Mouse (Mus musculus) midbrain, embryonic 16.5 days (tissue): ENCODE data around the gene Olfr735. TPM values are rescaled to one million over a fixed set of nuclear protein-coding genes. Genes with fewer than 3 reads are reported as not detected.

Experiments used
- ATAC-seq: fragments of 200-750 bp; cut with Nextera tagmentation; 2 replicates; pipeline ENCODE4 v1.8.0; 2017; ENCODE audit warnings: moderate TSS enrichment
- H3K27ac ChIP-seq: fragments of 300-500 bp; sonication (generic); 2 replicates; pipeline ENCODE4 v1.5.1; 2014; ENCODE audit warnings: mild to moderate bottlenecking, low read length, mixed read lengths
- H3K27me3 ChIP-seq: fragments of 300-500 bp; sonication (generic); 2 replicates; pipeline ENCODE4 v1.6.1; 2014; ENCODE audit warnings: low read depth, low read length, mixed read lengths; ENCODE audit not compliant: control insufficient read depth, insufficient read depth
- H3K36me3 ChIP-seq: fragments of 300-500 bp; sonication (generic); 2 replicates; pipeline ENCODE4 v1.6.1; 2014; ENCODE audit warnings: mild to moderate bottlenecking, low read length, moderate library complexity, mixed read lengths; ENCODE audit not compliant: control insufficient read depth, insufficient read depth
- H3K4me1 ChIP-seq: fragments of 300-500 bp; sonication (generic); 2 replicates; pipeline ENCODE4 v1.6.1; 2014; ENCODE audit warnings: mild to moderate bottlenecking, low read length, mixed read lengths; ENCODE audit not compliant: control insufficient read depth, insufficient read depth
- H3K4me2 ChIP-seq: fragments of 300-500 bp; sonication (generic); 2 replicates; pipeline ENCODE4 v1.6.1; 2014; ENCODE audit warnings: mild to moderate bottlenecking, low read length, mixed read lengths
- H3K4me3 ChIP-seq: fragments of 300-500 bp; sonication (generic); 2 replicates; pipeline ENCODE4 v1.5.1; 2014; ENCODE audit warnings: low read depth, mild to moderate bottlenecking, low read length, moderate library complexity, mixed read lengths
- H3K9ac ChIP-seq: fragments of 300-500 bp; sonication (generic); 2 replicates; pipeline ENCODE4 v1.6.1; 2014; ENCODE audit warnings: low read depth, low read length, mixed read lengths
- H3K9me3 ChIP-seq: fragments of 300-500 bp; sonication (generic); replicated peaks from 2 replicates; pipeline ENCODE4 v1.6.1; 2014; ENCODE audit warnings: mild to moderate bottlenecking, low read length, mixed read lengths; ENCODE audit not compliant: control insufficient read depth, poor library complexity, severe bottlenecking
- WGBS: fragments of 180-500 bp; shearing (Covaris S2); extraction: QIAGEN DNeasy Blood & Tissue Kit; methylation state at CpG from one replicate; pipeline ENCODE4 v1.1.7; 2014; 5-methylcytosine and 5-hydroxymethylcytosine counted together
- polyA plus RNA-seq: library from polyadenylated mRNA; unstranded; fragments of >200 nt; fragmentation: Nextera tagmentation; extraction: Ambion mirVana; gene quantifications from 2 replicates; pipeline ENCODE4 v1.2.1, GENCODE M21; 2015

Gene Olfr735
- not detected in 2 replicates for polyA plus RNA-seq

DNA sequence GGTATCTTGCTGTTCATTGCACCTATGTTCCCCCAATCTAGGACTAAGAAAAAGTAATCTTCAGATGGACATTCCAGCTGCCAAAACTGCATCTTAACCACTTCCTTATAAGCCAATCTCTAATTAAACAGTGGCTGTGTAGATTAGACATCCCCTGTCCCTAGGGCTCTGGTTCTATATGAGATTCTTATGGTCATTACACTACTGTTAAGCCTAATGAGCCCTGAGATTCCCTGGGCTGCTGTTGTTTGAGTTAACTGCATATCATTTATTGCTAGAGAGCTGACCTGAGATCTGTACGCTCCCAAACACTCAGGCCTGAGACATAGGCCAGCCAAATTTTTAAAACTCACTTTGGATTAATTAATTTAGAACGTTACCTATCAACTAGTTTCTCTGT, at the start of gene Olfr735:
Gene Olfr735 (minus strand): TSS at position 77 of the 400 bp plus-strand sequence.
- Histone ChIP-seq H3K9me3 (no peaks in the 10 kb centered on the region), H3K4me2 (no peak within 1 kb of the TSS), H3K36me3 (no peaks in the 10 kb centered on the region), H3K27me3 (no peaks in the 10 kb centered on the region), H3K4me3 (no peak within 1 kb of the TSS), H3K4me1 (no peaks in the 10 kb centered on the region), H3K27ac (no peak within 1 kb of the TSS), H3K9ac (no peak within 1 kb of the TSS)
- 86% methylated on average over 2 of the region's 2 CpGs for WGBS
- ATAC-seq, result no peak

DNA sequence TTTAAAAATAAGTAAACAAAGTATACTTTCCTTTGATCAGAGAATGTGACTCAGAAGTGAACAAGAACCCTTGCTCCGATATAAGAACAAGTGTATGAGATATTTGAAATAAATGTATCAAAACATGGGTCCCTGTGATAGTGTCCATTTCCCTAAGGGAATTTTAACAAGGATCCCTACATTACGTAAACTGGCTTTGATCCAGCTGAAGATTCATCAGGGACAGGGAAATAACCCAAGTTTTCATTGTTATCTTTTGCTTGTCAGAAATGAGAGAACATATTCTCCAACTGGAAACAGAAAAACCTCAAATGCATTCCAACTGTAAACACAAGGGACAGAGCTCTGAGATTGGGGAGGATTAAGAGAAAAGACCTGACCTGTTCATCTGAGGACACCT, 32.2 kb upstream of the Olfr735 start, which contains the start of gene Olfr736:
Gene Olfr736 (plus strand): TSS at position 301 of the 400 bp plus-strand sequence.
- no peak for ATAC-seq
- Histone ChIP-seq H3K9me3 (no peaks in the 10 kb centered on the region), H3K4me2 (no peak within 1 kb of the TSS), H3K27me3 (no peaks in the 10 kb centered on the region), H3K27ac (no peak within 1 kb of the TSS), H3K9ac (no peak within 1 kb of the TSS), H3K4me3 (no peak within 1 kb of the TSS), H3K36me3 (no peaks in the 10 kb centered on the region), H3K4me1 (0 out of 2 replicates have a peak, but pooled peaks cover 2% of the 10 kb centered on the region)
- 91% methylated on average over 2 of the region's 2 CpGs for WGBS

- H3K4me1 ChIP-seq, result no peaks in the 10 kb centered on the region
- no peak overlapping the region for H3K4me2 ChIP-seq
- H3K9ac ChIP-seq, result no peak overlapping the region
- no peak for ATAC-seq
- no peaks in the 10 kb centered on the region for H3K36me3 ChIP-seq
- 86% methylated on average over 2 of the region's 2 CpGs for WGBS
- H3K9me3 ChIP-seq, result no peaks in the 10 kb centered on the region
- no peak overlapping the region for H3K4me3 ChIP-seq
- H3K27me3 ChIP-seq, result no peaks in the 10 kb centered on the region
- no peak overlapping the region for H3K27ac ChIP-seq
Measured at GRCm38 (mm10) chr14:50363561-50363960, 14.9 kb upstream of the Olfr735 start.

DNA sequence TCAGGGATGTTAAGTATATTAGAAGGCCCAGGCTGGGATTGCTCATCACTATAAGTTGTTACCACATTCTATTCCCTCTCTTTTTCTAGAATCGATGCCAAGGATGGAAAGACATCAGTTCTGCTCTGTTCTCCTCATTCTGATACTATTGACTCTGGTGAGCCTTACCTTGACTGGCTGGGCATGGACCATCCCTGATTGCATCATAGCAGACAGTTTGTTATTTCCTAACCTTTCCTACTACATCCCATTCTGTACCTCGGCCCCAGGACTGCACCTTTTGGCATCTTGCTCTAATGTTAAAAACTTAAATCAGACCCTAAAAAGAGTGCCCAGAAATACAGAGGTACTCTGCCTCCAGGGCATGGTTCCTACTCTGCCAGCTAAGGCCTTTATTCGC, 11.8 kb upstream of the Olfr735 start:
- no peaks in the 10 kb centered on the region for H3K27me3 ChIP-seq
- no peak overlapping the region for H3K27ac ChIP-seq
- H3K4me1 ChIP-seq, result no peaks in the 10 kb centered on the region
- no peak overlapping the region for H3K9ac ChIP-seq
- no peaks in the 10 kb centered on the region for H3K9me3 ChIP-seq
- no peak overlapping the region for H3K4me3 ChIP-seq
- 91% methylated on average over 3 of the region's 3 CpGs for WGBS
- H3K4me2 ChIP-seq, result no peak overlapping the region
- H3K36me3 ChIP-seq, result no peaks in the 10 kb centered on the region
- no peak for ATAC-seq

DNA sequence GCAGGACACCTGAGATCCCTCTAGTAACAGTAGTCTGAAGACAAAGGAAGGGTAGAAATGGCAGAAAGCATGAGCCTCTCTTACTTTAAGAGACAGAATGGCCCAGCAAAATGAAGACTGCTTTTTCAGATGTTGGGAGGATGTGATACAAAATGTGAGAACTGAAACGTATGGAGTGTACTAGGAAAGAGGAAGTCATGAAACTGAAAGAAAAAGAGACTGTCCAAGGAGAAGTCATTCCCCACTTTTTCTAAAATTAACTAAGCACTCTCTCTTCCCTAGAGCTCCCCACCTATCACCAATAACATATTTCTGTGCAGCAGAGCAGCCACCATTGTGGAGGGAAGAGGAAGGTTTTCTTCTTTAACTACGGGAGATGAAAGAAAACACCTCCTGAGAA, 8.9 kb upstream of the Olfr735 start, which contains the start of gene Tlr11:
Gene Tlr11 (plus strand): TSS at position 322 of the 400 bp plus-strand sequence.
- Histone ChIP-seq H3K4me1 (no peaks in the 10 kb centered on the region), H3K4me2 (no peak within 1 kb of the TSS), H3K9ac (no peak within 1 kb of the TSS), H3K27ac (no peak within 1 kb of the TSS), H3K4me3 (no peak within 1 kb of the TSS), H3K36me3 (no peaks in the 10 kb centered on the region), H3K27me3 (no peaks in the 10 kb centered on the region), H3K9me3 (no peaks in the 10 kb centered on the region)
- no peak for ATAC-seq
- 86% methylated on average over 2 of the region's 2 CpGs for WGBS

GRCm38 (mm10) chr14:50356725-50357124, 8.1 kb upstream of the Olfr735 start:
- 87% methylated on average over 2 of the region's 2 CpGs for WGBS
- H3K27me3 ChIP-seq, result no peaks in the 10 kb centered on the region
- H3K4me2 ChIP-seq, result no peak overlapping the region
- H3K9me3 ChIP-seq, result no peaks in the 10 kb centered on the region
- no peak overlapping the region for H3K27ac ChIP-seq
- no peaks in the 10 kb centered on the region for H3K4me1 ChIP-seq
- H3K9ac ChIP-seq, result no peak overlapping the region
- no peaks in the 10 kb centered on the region for H3K36me3 ChIP-seq
- H3K4me3 ChIP-seq, result no peak overlapping the region
- ATAC-seq, result no peak

GRCm38 (mm10) chr14:50352438-50352837, 3.8 kb upstream of the Olfr735 start:
- H3K4me2 ChIP-seq, result no peak overlapping the region
- H3K9ac ChIP-seq, result no peak overlapping the region
- H3K4me1 ChIP-seq, result no peaks in the 10 kb centered on the region
- H3K9me3 ChIP-seq, result no peaks in the 10 kb centered on the region
- H3K36me3 ChIP-seq, result no peaks in the 10 kb centered on the region
- no peaks in the 10 kb centered on the region for H3K27me3 ChIP-seq
- no peak for ATAC-seq
- H3K4me3 ChIP-seq, result no peak overlapping the region
- no peak overlapping the region for H3K27ac ChIP-seq
- 48% methylated on average over 3 of the region's 3 CpGs for WGBS

- Histone ChIP-seq H3K9me3 (no peaks in the 10 kb centered on the region), H3K36me3 (no peaks in the 10 kb centered on the region), H3K9ac (no peak within 1 kb of the TSS), H3K4me3 (no peak within 1 kb of the TSS), H3K4me1 (no peaks in the 10 kb centered on the region), H3K27ac (no peak within 1 kb of the TSS), H3K4me2 (no peak within 1 kb of the TSS), H3K27me3 (no peaks in the 10 kb centered on the region)
- ATAC-seq, result no peak
- WGBS, result 75% methylated on average over 1 of the region's 1 CpGs
Measured at GRCm38 (mm10) chr14:50326661-50327060, 22.0 kb downstream of the Olfr735 start, which contains the start of gene Olfr734. TSS of gene Olfr734 (minus strand) at chr14:50326761.

- Histone ChIP-seq H3K4me2 (no peak within 1 kb of the TSS), H3K36me3 (no peaks in the 10 kb centered on the region), H3K27me3 (no peaks in the 10 kb centered on the region), H3K27ac (no peak within 1 kb of the TSS), H3K9ac (no peak within 1 kb of the TSS), H3K9me3 (no peaks in the 10 kb centered on the region), H3K4me3 (no peak within 1 kb of the TSS), H3K4me1 (no peaks in the 10 kb centered on the region)
- ATAC-seq, result no peak
Measured at GRCm38 (mm10) chr14:50301422-50301821, 47.2 kb downstream of the Olfr735 start, which contains the start of gene Olfr733. TSS of gene Olfr733 (minus strand) at chr14:50301522.
